Mouse (Mus musculus) forebrain, embryonic 16.5 days (tissue): ENCODE measurements around the gene Pigb. TPM values are rescaled to one million over a fixed set of nuclear protein-coding genes. Genes with fewer than 3 reads are reported as not detected.
"Not testable (repeated sequence)": the region's sequence is repeated elsewhere in the genome, so short reads cannot be mapped to it uniquely, and the experiment has no call there.

ENCODE experiments used
- ATAC-seq: fragments of 200-750 bp; cut with Nextera tagmentation; 2 replicates; pipeline ENCODE4 v1.8.0; 2017; ENCODE audit warnings: mild to moderate bottlenecking, moderate library complexity
- H3K27ac ChIP-seq: fragments of 300-500 bp; sonication (generic); 2 replicates; pipeline ENCODE4 v1.5.1; 2014; ENCODE audit warnings: low read length, control low read depth
- H3K27me3 ChIP-seq: fragments of 300-500 bp; sonication (generic); replicated peaks from 2 replicates; pipeline ENCODE4 v1.6.1; 2014; ENCODE audit warnings: low read length; ENCODE audit not compliant: control insufficient read depth, insufficient read depth
- H3K36me3 ChIP-seq: fragments of 300-500 bp; sonication (generic); 2 replicates; pipeline ENCODE4 v1.6.1; 2014; ENCODE audit not compliant: control insufficient read depth, insufficient read depth
- H3K4me1 ChIP-seq: fragments of 300-500 bp; sonication (generic); replicated peaks from 2 replicates; pipeline ENCODE4 v1.6.1; 2014; ENCODE audit warnings: low read length; ENCODE audit not compliant: control insufficient read depth, insufficient read depth
- H3K4me2 ChIP-seq: fragments of 300-500 bp; sonication (generic); 2 replicates; pipeline ENCODE4 v1.6.1; 2014; ENCODE audit warnings: mild to moderate bottlenecking, low read length, control low read depth
- H3K4me3 ChIP-seq: fragments of 300-500 bp; sonication (generic); replicated peaks from 2 replicates; pipeline ENCODE4 v1.5.1; 2014; ENCODE audit warnings: mild to moderate bottlenecking, low read length, control low read depth
- H3K9ac ChIP-seq: fragments of 300-500 bp; sonication (generic); replicated peaks from 2 replicates; pipeline ENCODE4 v1.6.1; 2014; ENCODE audit warnings: low read depth, low read length, control low read depth
- H3K9me3 ChIP-seq: fragments of 300-500 bp; sonication (generic); 2 replicates; pipeline ENCODE4 v1.6.1; 2016; ENCODE audit warnings: low read length; ENCODE audit not compliant: control insufficient read depth
- WGBS: fragments of 180-500 bp; shearing (Covaris S2); extraction: QIAGEN DNeasy Blood & Tissue Kit; methylation state at CpG from one replicate; pipeline ENCODE4 v1.1.7; 2014; 5-methylcytosine and 5-hydroxymethylcytosine counted together
- polyA plus RNA-seq: library from polyadenylated mRNA; unstranded; fragments of >200 nt; fragmentation: Nextera tagmentation; extraction: Ambion mirVana; gene quantifications from 2 replicates; pipeline ENCODE4 v1.2.1, GENCODE M21; 2015

Gene Pigb
- 13.6 and 14.3 TPM in 2 replicates for polyA plus RNA-seq

GRCm38 (mm10) chr9:73040080-73040479, at the start of gene Pigb:
TSS of gene Pigb (minus strand) at chr9:73040378.
- Histone ChIP-seq H3K9me3 (no peaks in the 10 kb centered on the region), H3K9ac (peak within 1 kb of the TSS; percentile 86), H3K27me3 (no peaks in the 10 kb centered on the region), H3K27ac (peak within 1 kb of the TSS; percentile 86), H3K4me3 (peak within 1 kb of the TSS; percentile 96), H3K4me1 (peaks cover 24% of the 10 kb centered on the region), H3K4me2 (peak within 1 kb of the TSS; percentile 82), H3K36me3 (no peaks in the 10 kb centered on the region)
- WGBS = 32% methylated on average over 6 of the region's 6 CpGs
- ATAC-seq = no peak

- Histone ChIP-seq H3K4me1 (no peaks in the 10 kb centered on the region; the same call in 1 of the 2 replicates), H3K4me3 (no peak overlapping the region), H3K9me3 (no peaks in the 10 kb centered on the region), H3K27ac (no peak overlapping the region), H3K9ac (no peak overlapping the region), H3K4me2 (no peak overlapping the region), H3K36me3 (no peaks in the 10 kb centered on the region), H3K27me3 (no peaks in the 10 kb centered on the region)
- 79% methylated on average over 16 of the region's 16 CpGs for WGBS
- no peak for ATAC-seq
Observed at GRCm38 (mm10) chr9:73089222-73089920, 49.2 kb upstream of the Pigb start.

GRCm38 (mm10) chr9:73087581-73087980, 47.4 kb upstream of the Pigb start:
- WGBS = 81% methylated on average over 5 of the region's 5 CpGs
- Histone ChIP-seq H3K4me3 (no peak overlapping the region), H3K4me1 (no peaks in the 10 kb centered on the region), H3K4me2 (no peak overlapping the region), H3K27ac (no peak overlapping the region), H3K27me3 (no peaks in the 10 kb centered on the region), H3K9ac (no peak overlapping the region), H3K9me3 (no peaks in the 10 kb centered on the region), H3K36me3 (no peaks in the 10 kb centered on the region)
- ATAC-seq = no peak

- no peaks in the 10 kb centered on the region for H3K36me3 ChIP-seq
- no peak overlapping the region for H3K4me3 ChIP-seq
- no peak for ATAC-seq
- no peak overlapping the region for H3K4me2 ChIP-seq
- no peaks in the 10 kb centered on the region for H3K27me3 ChIP-seq
- H3K9me3 ChIP-seq = no peaks in the 10 kb centered on the region
- WGBS = 66% methylated on average over 8 of the region's 8 CpGs
- H3K4me1 ChIP-seq = no peaks in the 10 kb centered on the region
- no peak overlapping the region for H3K27ac ChIP-seq
- no peak overlapping the region for H3K9ac ChIP-seq
Observed at GRCm38 (mm10) chr9:73087121-73087520, 46.9 kb upstream of the Pigb start.

GRCm38 (mm10) chr9:73085845-73086244, 45.7 kb upstream of the Pigb start:
- ATAC-seq = no peak
- Histone ChIP-seq H3K4me1 (no peaks in the 10 kb centered on the region), H3K9me3 (no peaks in the 10 kb centered on the region), H3K36me3 (no peaks in the 10 kb centered on the region), H3K9ac (no peak overlapping the region), H3K4me2 (no peak overlapping the region), H3K27ac (no peak overlapping the region), H3K27me3 (no peaks in the 10 kb centered on the region), H3K4me3 (no peak overlapping the region)
- WGBS = 83% methylated on average over 6 of the region's 6 CpGs

GRCm38 (mm10) chr9:73083956-73084355, 43.8 kb upstream of the Pigb start:
- H3K4me2 ChIP-seq = no peak overlapping the region
- H3K4me1 ChIP-seq = no peaks in the 10 kb centered on the region
- H3K36me3 ChIP-seq = no peaks in the 10 kb centered on the region
- no peaks in the 10 kb centered on the region for H3K27me3 ChIP-seq
- no peak overlapping the region for H3K9ac ChIP-seq
- no peaks in the 10 kb centered on the region for H3K9me3 ChIP-seq
- H3K4me3 ChIP-seq = no peak overlapping the region
- H3K27ac ChIP-seq = no peak overlapping the region
- 79% methylated on average over 6 of the region's 6 CpGs for WGBS
- ATAC-seq = no peak

GRCm38 (mm10) chr9:73082291-73083000, 42.3 kb upstream of the Pigb start:
- Histone ChIP-seq H3K4me3 (no peak overlapping the region), H3K4me1 (no peaks in the 10 kb centered on the region), H3K4me2 (no peak overlapping the region), H3K9me3 (no peaks in the 10 kb centered on the region), H3K36me3 (no peaks in the 10 kb centered on the region), H3K27ac (no peak overlapping the region), H3K9ac (no peak overlapping the region), H3K27me3 (no peaks in the 10 kb centered on the region)
- WGBS = 77% methylated on average over 8 of the region's 8 CpGs
- ATAC-seq = no peak

GRCm38 (mm10) chr9:73079801-73080325, 39.7 kb upstream of the Pigb start:
- H3K27me3 ChIP-seq = no peaks in the 10 kb centered on the region
- no peaks in the 10 kb centered on the region for H3K4me1 ChIP-seq
- no peak overlapping the region for H3K4me2 ChIP-seq
- H3K4me3 ChIP-seq = no peak overlapping the region
- H3K27ac ChIP-seq = no peak overlapping the region
- H3K9ac ChIP-seq = no peak overlapping the region
- no peak for ATAC-seq
- no peaks in the 10 kb centered on the region for H3K9me3 ChIP-seq
- 40% methylated on average over 7 of the region's 7 CpGs for WGBS
- H3K36me3 ChIP-seq = no peaks in the 10 kb centered on the region

GRCm38 (mm10) chr9:73079349-73079748, 39.2 kb upstream of the Pigb start:
- not testable (repeated sequence) for H3K4me2 ChIP-seq, H3K27me3 ChIP-seq, H3K9me3 ChIP-seq, H3K9ac ChIP-seq, ATAC-seq, H3K4me3 ChIP-seq, H3K36me3 ChIP-seq, H3K27ac ChIP-seq, H3K4me1 ChIP-seq
- 87% methylated on average over 11 of the region's 12 CpGs for WGBS
